Mouse (Mus musculus) heart, embryonic 13.5 days (tissue): ENCODE measurements around the gene Cst3. TPM values are rescaled to one million over a fixed set of nuclear protein-coding genes. Genes with fewer than 3 reads are reported as not detected.

ENCODE experiments used
- ATAC-seq: fragments of 200-750 bp; cut with Nextera tagmentation; 2 replicates; pipeline ENCODE4 v1.8.0; 2017; ENCODE audit warnings: moderate TSS enrichment; ENCODE audit not compliant: insufficient number of reproducible peaks, low FRiP score, low TSS enrichment; ENCODE audit errors: extremely low read depth
- H3K27ac ChIP-seq: fragments of 300-500 bp; sonication (generic); replicated peaks from 2 replicates; pipeline ENCODE4 v1.5.1; 2015; ENCODE audit warnings: moderate library complexity, mild to moderate bottlenecking, inconsistent platforms
- H3K27me3 ChIP-seq: fragments of 300-500 bp; sonication (generic); replicated peaks from 2 replicates; pipeline ENCODE4 v1.6.1; 2015; ENCODE audit warnings: mild to moderate bottlenecking, inconsistent platforms
- H3K36me3 ChIP-seq: fragments of 300-500 bp; sonication (generic); 2 replicates; pipeline ENCODE4 v1.6.1; 2015; ENCODE audit warnings: mild to moderate bottlenecking, inconsistent platforms
- H3K4me1 ChIP-seq: fragments of 300-500 bp; sonication (generic); 2 replicates; pipeline ENCODE4 v1.6.1; 2015; ENCODE audit warnings: inconsistent platforms
- H3K4me2 ChIP-seq: fragments of 300-500 bp; sonication (generic); 2 replicates; pipeline ENCODE4 v1.6.1; 2015; ENCODE audit warnings: inconsistent platforms, mild to moderate bottlenecking, moderate library complexity
- H3K4me3 ChIP-seq: fragments of 300-500 bp; sonication (generic); 2 replicates; pipeline ENCODE4 v1.5.1; 2015; ENCODE audit warnings: moderate library complexity, mild to moderate bottlenecking, inconsistent platforms
- H3K9ac ChIP-seq: fragments of 300-500 bp; sonication (generic); 2 replicates; pipeline ENCODE4 v1.6.1; 2015; ENCODE audit warnings: inconsistent platforms, mild to moderate bottlenecking, moderate library complexity
- H3K9me3 ChIP-seq: fragments of 300-500 bp; sonication (generic); 2 replicates; pipeline ENCODE4 v1.6.1; 2016; ENCODE audit warnings: inconsistent platforms
- WGBS: fragments of 180-500 bp; shearing (Covaris S2); methylation state at CpG from one replicate; pipeline ENCODE4 v1.1.7; 2015; ENCODE audit warnings: mixed read lengths; 5-methylcytosine and 5-hydroxymethylcytosine counted together
- polyA plus RNA-seq: library from polyadenylated mRNA; unstranded; fragments of >200 nt; fragmentation: Nextera tagmentation; extraction: Ambion mirVana; gene quantifications from 2 replicates; pipeline ENCODE4 v1.2.1, GENCODE M21; 2015

Gene Cst3
- polyA plus RNA-seq, 1 experiment from 2014 or later: 753 TPM

DNA sequence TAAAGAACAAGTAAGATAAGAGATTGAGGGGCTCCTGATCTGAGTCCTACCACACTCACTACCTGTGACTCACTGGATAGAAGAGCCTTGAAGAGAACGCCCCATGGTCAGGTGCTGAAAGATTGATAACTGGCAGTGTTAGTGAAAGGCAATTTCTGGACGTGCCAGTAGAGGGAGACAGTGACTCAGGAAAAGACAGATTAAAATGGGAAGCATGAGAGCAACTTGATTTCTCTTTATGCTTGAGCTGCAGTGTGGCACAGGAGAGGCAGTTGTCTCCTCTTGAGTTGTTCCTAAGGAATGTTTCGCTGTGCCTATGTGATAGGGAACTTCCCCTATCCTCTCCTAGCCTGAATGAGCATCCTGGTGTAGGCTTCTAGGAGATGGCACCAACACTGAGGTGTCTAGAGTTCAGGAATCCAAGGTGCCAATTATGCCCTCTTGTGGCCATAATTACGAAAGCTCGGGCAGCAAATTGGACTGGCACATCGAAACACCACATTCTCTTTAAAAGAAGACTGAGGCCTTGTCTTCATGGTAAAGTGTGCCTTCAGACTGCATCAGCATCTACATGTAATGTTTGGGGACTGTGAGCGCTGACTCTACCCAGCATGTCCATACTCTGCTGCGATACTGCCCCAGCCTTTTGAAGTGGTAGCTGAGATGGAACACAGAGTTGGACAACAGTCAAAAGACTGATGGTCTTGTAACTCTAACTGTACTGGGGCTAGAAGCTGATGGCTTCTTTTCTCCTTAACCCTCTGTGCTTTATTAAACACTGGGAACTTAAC is 24.2 kb downstream of the Cst3 start:
- H3K4me2 ChIP-seq: peak overlapping the region; percentile 51
- 44% methylated on average over 8 of the region's 8 CpGs for WGBS
- ATAC-seq: no peak

DNA sequence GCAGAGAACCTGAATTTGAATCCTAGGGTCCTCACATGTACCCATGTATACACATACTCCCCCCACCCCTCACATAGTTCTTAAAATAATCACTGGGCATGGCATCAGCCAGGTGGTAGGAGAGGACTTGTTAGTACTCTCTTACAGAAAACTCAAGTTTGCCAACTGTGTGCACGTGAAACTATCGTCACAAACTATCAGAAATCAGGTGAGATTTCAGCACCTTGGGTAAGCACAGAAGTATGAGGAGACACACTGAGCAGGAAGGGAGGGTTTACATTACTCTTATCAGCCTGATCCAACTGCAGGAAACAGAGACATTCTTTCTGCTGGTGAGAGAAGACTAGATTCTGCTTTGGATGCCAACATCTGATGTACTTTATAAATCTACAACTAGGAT is 36.3 kb downstream of the Cst3 start:
- WGBS: 49% methylated on average over 2 of the region's 2 CpGs

More for the DNA sequence above, 24.2 kb downstream of the Cst3 start:
- no peak overlapping the region for H3K4me3 ChIP-seq
- H3K4me1 ChIP-seq: peaks cover 3% of the 10 kb centered on the region
- no peak overlapping the region for H3K27ac ChIP-seq
- no peaks in the 10 kb centered on the region for H3K27me3 ChIP-seq
- H3K36me3 ChIP-seq: no peaks in the 10 kb centered on the region
- H3K9me3 ChIP-seq: peaks cover 4% of the 10 kb centered on the region; the same call in 1 of the 2 replicates
- H3K9ac ChIP-seq: no peak overlapping the region

GRCm38 (mm10) chr2:148838075-148838777 is 37.3 kb downstream of the Cst3 start:
- WGBS: 70% methylated on average over 5 of the region's 5 CpGs
- Histone ChIP-seq H3K4me3 (no peak overlapping the region), H3K4me2 (no peak overlapping the region), H3K27ac (no peak overlapping the region), H3K9me3 (no peaks in the 10 kb centered on the region), H3K36me3 (no peaks in the 10 kb centered on the region), H3K27me3 (no peaks in the 10 kb centered on the region), H3K9ac (no peak overlapping the region), H3K4me1 (no peaks in the 10 kb centered on the region)
- ATAC-seq: no peak

More for the DNA sequence above, 36.3 kb downstream of the Cst3 start:
- Histone ChIP-seq H3K27ac (no peak overlapping the region), H3K4me3 (no peak overlapping the region), H3K4me2 (no peak overlapping the region), H3K9ac (no peak overlapping the region), H3K36me3 (no peaks in the 10 kb centered on the region), H3K9me3 (no peaks in the 10 kb centered on the region), H3K4me1 (no peaks in the 10 kb centered on the region), H3K27me3 (no peaks in the 10 kb centered on the region)
- ATAC-seq: no peak

GRCm38 (mm10) chr2:148834912-148835311 is 40.6 kb downstream of the Cst3 start, which contains the start of gene Cst9:
Cst9 (plus strand) TSS chr2:148835147.
- Histone ChIP-seq H3K27me3 (no peaks in the 10 kb centered on the region), H3K4me2 (no peak within 1 kb of the TSS), H3K27ac (no peak within 1 kb of the TSS), H3K4me3 (no peak within 1 kb of the TSS), H3K36me3 (no peaks in the 10 kb centered on the region), H3K4me1 (no peaks in the 10 kb centered on the region), H3K9me3 (no peaks in the 10 kb centered on the region), H3K9ac (no peak within 1 kb of the TSS)
- ATAC-seq: no peak; the same call in 1 of the 2 replicates
- WGBS: 52% methylated on average over 4 of the region's 4 CpGs

- Histone ChIP-seq H3K4me3 (no peak overlapping the region), H3K9ac (no peak overlapping the region), H3K27ac (no peak overlapping the region), H3K9me3 (no peaks in the 10 kb centered on the region), H3K4me2 (no peak overlapping the region), H3K4me1 (no peaks in the 10 kb centered on the region), H3K36me3 (no peaks in the 10 kb centered on the region), H3K27me3 (no peaks in the 10 kb centered on the region)
- no peak for ATAC-seq
- WGBS: 35% methylated on average over 1 of the region's 1 CpGs
Measured at GRCm38 (mm10) chr2:148825986-148826385, 49.5 kb downstream of the Cst3 start.

Other genes with a start within 250 kb of the Cst3 start
- gene Nxt1, start 203.1 kb downstream of the Cst3 start, polyA plus RNA-seq: 50.4 and 55.5 TPM in 2 replicates
- 13.1 and 13.2 TPM in 2 replicates for gene Gzf1, start 194.7 kb downstream of the Cst3 start, polyA plus RNA-seq
- gene Napb, start 143.2 kb downstream of the Cst3 start, polyA plus RNA-seq: 2.2 and 2.4 TPM in 2 replicates
- gene Cstl1, start 125.3 kb downstream of the Cst3 start, polyA plus RNA-seq: not detected in 2 replicates
- not detected in 2 replicates for gene Cst11, start 104.2 kb downstream of the Cst3 start, polyA plus RNA-seq
- not detected in 2 replicates for gene 8030411F24Rik, start 93.7 kb downstream of the Cst3 start, polyA plus RNA-seq
- not detected in 2 replicates for gene Cst12, start 86.3 kb downstream of the Cst3 start, polyA plus RNA-seq
- not detected in 2 replicates for gene Cst8, start 76.9 kb downstream of the Cst3 start, polyA plus RNA-seq
- not detected in 2 replicates for gene Cst13, start 55.6 kb downstream of the Cst3 start, polyA plus RNA-seq
- 3.3 and 3.9 TPM in 2 replicates for gene Cst9, start 40.5 kb downstream of the Cst3 start, polyA plus RNA-seq
- 0.71 TPM in 1 of 2 replicates, not detected in the other for gene 9230104L09Rik, start 10.7 kb downstream of the Cst3 start, polyA plus RNA-seq
- not detected in 2 replicates for gene Gm1330, start 127.6 kb upstream of the Cst3 start, polyA plus RNA-seq
- not detected in 2 replicates for gene Gm10750, start 141.5 kb upstream of the Cst3 start, polyA plus RNA-seq